Mouse (Mus musculus) ES-E14 (cell line): ENCODE results near the gene Tlk2. TPM values are rescaled to one million over a fixed set of nuclear protein-coding genes. Genes with fewer than 3 reads are reported as not detected.
A peak's percentile ranks its signal among the peaks of the same experiment; 100 is the strongest.

Experiments
- DNase-seq: peaks from one replicate; pipeline ENCODE4 v3.0.0-alpha.2; 2013; ENCODE audit warnings: low read depth, low spot score
- H3K27ac ChIP-seq: 2 replicates; pipeline ENCODE4 v1.5.1; 2012; ENCODE audit warnings: low read depth, mild to moderate bottlenecking, low read length, moderate library complexity, mixed read lengths; ENCODE audit not compliant: poor library complexity, insufficient read depth, severe bottlenecking
- H3K36me3 ChIP-seq: 2 replicates; pipeline ENCODE4 v1.6.1; 2012; ENCODE audit warnings: mild to moderate bottlenecking, low read length, moderate library complexity, mixed read lengths; ENCODE audit not compliant: control insufficient read depth, poor library complexity, insufficient read depth, severe bottlenecking
- H3K4me1 ChIP-seq, 2 experiments: fragments of 150-350 bp in 1 of 2; sonication (generic) in 1 of 2; 2 replicates each; pipeline ENCODE4 v1.6.1; 2012; ENCODE audit warnings: low read length in 2 of 2, mild to moderate bottlenecking in 1 of 2, mixed read lengths in 1 of 2; ENCODE audit not compliant: control insufficient read depth in 2 of 2, insufficient read depth in 2 of 2, poor library complexity in 1 of 2
- H3K4me3 ChIP-seq, 2 experiments: fragments of 150-350 bp in 1 of 2; sonication (generic) in 1 of 2; 2 replicates each; pipeline ENCODE4 v1.5.1; 2012; ENCODE audit warnings: low read length in 2 of 2, low read depth in 1 of 2, mild to moderate bottlenecking in 1 of 2, mixed read lengths in 1 of 2; ENCODE audit not compliant: insufficient read depth in 1 of 2, poor library complexity in 1 of 2, severe bottlenecking in 1 of 2
- H3K9ac ChIP-seq: 2 replicates; pipeline ENCODE4 v1.6.1; 2012; ENCODE audit warnings: low read depth, mild to moderate bottlenecking, low read length, mixed read lengths; ENCODE audit not compliant: poor library complexity, insufficient read depth, severe bottlenecking
- H3K9me3 ChIP-seq: fragments of 150-350 bp; sonication (generic); 2 replicates; pipeline ENCODE4 v1.6.1; 2012; ENCODE audit warnings: low read depth, mild to moderate bottlenecking, low read length; ENCODE audit not compliant: control insufficient read depth, insufficient read depth
- CHD2 ChIP-seq: IDR thresholded peaks from 2 replicates; pipeline ENCODE4 v1.6.1; 2014; ENCODE audit warnings: mild to moderate bottlenecking, low read depth, low read length, inconsistent platforms
- HCFC1 ChIP-seq: IDR thresholded peaks from 2 replicates; pipeline ENCODE4 v1.6.1; 2012; ENCODE audit warnings: low read length, inconsistent platforms, borderline replicate concordance; ENCODE audit not compliant: insufficient read depth
- MAFK ChIP-seq: IDR thresholded peaks from 2 replicates; pipeline ENCODE4 v1.6.1; 2014; ENCODE audit warnings: mild to moderate bottlenecking, low read depth, low read length, inconsistent platforms; ENCODE audit not compliant: insufficient read depth
- ZC3H11A ChIP-seq: IDR thresholded peaks from 2 replicates; pipeline ENCODE4 v1.6.1; 2012; ENCODE audit warnings: low read depth, mild to moderate bottlenecking, inconsistent platforms, low read length, borderline replicate concordance
- ZNF384 ChIP-seq: IDR thresholded peaks from 2 replicates; pipeline ENCODE4 v1.6.1; 2012; ENCODE audit warnings: low read depth, low read length, inconsistent platforms
- in situ Hi-C, 2 experiments: fragments of 600-800 bp; cut with MboI; formaldehyde crosslinking; loops; one replicate each; pipeline ENCODE4 v1.15.1; 2025; ENCODE audit warnings: low sequenced_read_pairs in 2 of 2, inconsistent platforms in 1 of 2; ENCODE audit not compliant: unreplicated experiment in 2 of 2
- total RNA-seq: library from RNA; depleted of rRNA; stranded (reverse); fragments of 300-350 nt; gene quantifications from 2 replicates; pipeline ENCODE4 v1.2.3, GENCODE M21; 2012

Gene Tlk2
- total RNA-seq, 1 experiment = 96.2 TPM

GRCm38 (mm10) chr11:105155915-105156314, 22.7 kb upstream of the Tlk2 start:
- Histone ChIP-seq H3K36me3 (no peaks in the 10 kb centered on the region), H3K9me3 (no peaks in the 10 kb centered on the region), H3K4me3 (no peak overlapping the region), H3K27ac (no peak overlapping the region), H3K9ac (peak overlapping the region; percentile 27; the same call in 1 of the 2 replicates), H3K4me1 (peaks cover 8 to 43% of the 10 kb centered on the region in 2 experiments; a peak in 3 of 4 replicates)
- in situ Hi-C loops = loop anchor here in 1 of 2 experiments (25.0 kb wide), 1 partner anchor 1194 kb away; the partner anchor contains the start of genes Arf2 and Nsf
- TF ChIP-seq HCFC1 = no peak
- no peak for TF ChIP-seq ZNF384
- TF ChIP-seq MAFK = no peak
- TF ChIP-seq CHD2 = no peak
- no peak for TF ChIP-seq ZC3H11A
- DNase-seq = no peak

DNA sequence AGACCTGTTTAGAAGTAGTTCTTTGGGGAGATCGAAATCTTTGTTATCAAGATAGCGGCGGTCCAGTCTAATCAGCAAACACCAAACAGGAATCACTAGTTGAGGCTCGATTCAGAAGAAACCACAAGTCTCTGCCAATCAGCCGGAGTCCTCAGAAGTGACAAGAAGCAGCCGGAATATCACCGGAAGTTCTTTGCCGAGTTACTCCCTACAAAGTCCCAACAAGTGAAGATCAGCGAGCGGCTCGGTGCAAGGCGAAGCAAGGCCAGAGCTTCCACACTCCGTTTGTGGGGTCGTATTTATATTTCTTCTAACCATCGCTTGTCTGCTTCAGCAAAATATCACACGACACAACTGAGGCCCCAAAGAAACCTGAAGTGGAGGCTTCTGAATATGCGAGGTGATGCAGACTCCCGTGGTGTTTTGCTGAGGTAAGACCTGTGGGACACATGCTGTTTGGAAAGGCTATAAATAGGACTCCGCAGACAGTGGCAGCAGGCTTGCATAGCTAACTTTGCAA, 21.8 kb upstream of the Tlk2 start:
- Histone ChIP-seq H3K27ac (peak overlapping the region; percentile 55), H3K9me3 (no peaks in the 10 kb centered on the region), H3K4me1 (peaks cover 5 to 41% of the 10 kb centered on the region in 2 experiments), H3K4me3 (peak overlapping the region; percentile 37 to 53), H3K36me3 (no peaks in the 10 kb centered on the region), H3K9ac (peak overlapping the region; percentile 38)
- TF ChIP-seq MAFK (0 out of 2 replicates have a peak, but pooled peaks have one; percentile 35), ZC3H11A (no peak), HCFC1 (no peak), CHD2 (no peak), ZNF384 (no peak)
- in situ Hi-C loops = loop anchor here in 1 of 2 experiments (25.0 kb wide), 1 partner anchor 1195 kb away; the partner anchor contains the start of genes Arf2 and Nsf
- DNase-seq = no peak

- Histone ChIP-seq H3K27ac (no peak overlapping the region), H3K4me3 (no peak overlapping the region), H3K9ac (no peak overlapping the region), H3K36me3 (no peaks in the 10 kb centered on the region), H3K4me1 (peaks cover 4 to 39% of the 10 kb centered on the region in 2 experiments), H3K9me3 (no peaks in the 10 kb centered on the region)
- no peak for DNase-seq
- in situ Hi-C loops = loop anchor here in 1 of 2 experiments (25.0 kb wide), 1 partner anchor 1196 kb away; the partner anchor contains the start of genes Arf2 and Nsf
- TF ChIP-seq CHD2 (no peak), ZNF384 (no peak), MAFK (no peak)
Observed at GRCm38 (mm10) chr11:105158047-105158446, 20.6 kb upstream of the Tlk2 start.

DNA sequence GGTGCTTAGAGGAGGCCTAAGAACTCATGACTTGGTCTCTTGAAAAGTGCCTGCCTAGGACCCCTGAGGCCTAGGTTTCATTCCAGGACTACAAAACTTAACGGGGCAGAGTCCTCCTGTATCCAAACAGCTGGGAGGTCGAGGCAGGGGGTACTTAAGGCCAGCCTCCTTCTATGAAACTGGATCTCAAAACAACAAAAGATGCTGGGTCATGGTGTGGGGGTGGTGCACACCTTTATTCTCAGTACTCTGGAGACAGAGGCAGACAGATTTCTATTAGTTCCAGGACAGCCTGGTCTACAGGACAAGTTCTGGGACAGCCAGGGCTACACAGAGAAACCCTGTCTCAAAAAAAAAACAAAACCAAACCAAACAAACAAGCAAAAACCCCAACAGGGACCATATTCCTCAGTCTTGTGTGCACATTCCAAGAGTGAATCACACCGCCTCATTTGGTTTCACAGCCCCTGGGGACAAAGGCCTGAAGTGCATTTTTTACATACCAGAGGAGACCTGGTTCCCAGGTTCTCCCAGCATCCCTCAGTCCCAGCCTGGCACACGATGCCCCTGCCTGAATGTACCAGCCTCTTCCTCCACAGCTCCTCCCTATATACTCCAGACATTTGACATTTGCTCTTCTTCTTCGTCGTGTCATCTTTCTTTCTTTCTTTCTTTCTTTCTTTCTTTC, 18.8 kb upstream of the Tlk2 start:
- Histone ChIP-seq H3K9ac (no peak overlapping the region), H3K36me3 (no peaks in the 10 kb centered on the region), H3K4me1 (peaks cover 4 to 31% of the 10 kb centered on the region in 2 experiments), H3K4me3 (no peak overlapping the region), H3K9me3 (no peaks in the 10 kb centered on the region), H3K27ac (peak overlapping the region; percentile 69)
- in situ Hi-C loops = loop anchor here in 1 of 2 experiments (25.0 kb wide), 1 partner anchor 1198 kb away; the partner anchor contains the start of genes Arf2 and Nsf
- TF ChIP-seq CHD2 (no peak), ZNF384 (peak; percentile 37; the same call in 1 of the 2 replicates), MAFK (peak; percentile 88; the same call in 1 of the 2 replicates)
- no peak for DNase-seq
